Mouse (Mus musculus) 3134 (cell line): ENCODE results near the gene Uox.

Experiments
- DNase-seq: peaks from one replicate; pipeline ENCODE4 v3.0.0-alpha.2; 2011; ENCODE audit warnings: low spot score; ENCODE audit not compliant: insufficient read length; ENCODE audit errors: extremely low read depth

Gene Uox

DNA sequence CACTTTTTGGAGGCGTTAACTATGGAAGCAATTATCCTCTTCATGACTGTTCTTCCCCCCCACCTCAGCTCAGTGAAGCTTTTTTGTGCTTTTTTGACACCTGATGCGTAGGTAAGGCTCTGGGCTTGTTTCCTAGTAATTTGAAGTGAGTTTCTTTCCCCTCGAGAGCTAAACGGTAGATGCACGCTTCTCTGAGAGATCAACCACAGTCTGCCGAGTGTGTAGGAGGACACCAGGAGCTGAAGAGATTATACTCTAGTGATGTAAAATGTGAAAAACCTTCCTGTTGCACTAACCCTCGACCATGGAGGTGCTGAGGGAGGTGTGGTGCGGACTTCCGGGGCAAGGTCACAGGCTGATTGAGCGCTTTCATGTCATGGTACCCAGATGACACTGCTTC is 49.9 kb downstream of the Uox start:
- DNase-seq: no peak

DNA sequence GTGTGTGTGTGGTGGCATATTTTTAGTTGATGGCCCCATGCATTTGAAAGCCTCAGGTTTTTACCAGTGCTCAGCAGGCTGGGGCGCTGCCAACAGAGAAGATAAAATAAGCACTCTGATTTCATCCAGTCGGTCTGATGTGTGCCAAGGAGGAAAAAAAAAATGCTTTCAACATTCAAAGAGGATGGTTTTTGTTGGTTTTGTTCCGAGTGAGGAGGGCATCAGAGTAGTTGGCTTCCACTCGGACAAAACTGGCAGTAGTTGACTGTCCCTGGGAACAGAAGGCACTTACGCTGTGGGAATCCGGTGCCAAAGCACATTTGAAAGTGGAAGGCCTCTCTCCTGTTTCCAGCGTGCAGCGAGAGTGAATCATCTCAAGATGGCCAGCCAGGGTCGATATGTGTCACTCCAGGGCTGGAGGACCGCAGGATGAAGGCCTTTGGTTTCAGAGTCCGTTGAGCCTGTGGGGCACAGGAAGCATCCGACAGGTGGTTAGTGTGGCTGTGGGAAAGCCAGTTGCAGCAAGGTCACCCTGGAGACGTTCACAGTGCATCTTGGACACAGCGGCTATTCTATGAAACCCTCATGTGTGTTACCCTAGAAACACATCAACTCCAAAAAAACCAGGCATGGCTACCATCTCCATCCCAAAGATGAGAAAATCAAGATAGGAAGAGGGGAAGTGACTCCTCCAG is 50.5 kb downstream of the Uox start:
- DNase-seq: peak; percentile 15

DNA sequence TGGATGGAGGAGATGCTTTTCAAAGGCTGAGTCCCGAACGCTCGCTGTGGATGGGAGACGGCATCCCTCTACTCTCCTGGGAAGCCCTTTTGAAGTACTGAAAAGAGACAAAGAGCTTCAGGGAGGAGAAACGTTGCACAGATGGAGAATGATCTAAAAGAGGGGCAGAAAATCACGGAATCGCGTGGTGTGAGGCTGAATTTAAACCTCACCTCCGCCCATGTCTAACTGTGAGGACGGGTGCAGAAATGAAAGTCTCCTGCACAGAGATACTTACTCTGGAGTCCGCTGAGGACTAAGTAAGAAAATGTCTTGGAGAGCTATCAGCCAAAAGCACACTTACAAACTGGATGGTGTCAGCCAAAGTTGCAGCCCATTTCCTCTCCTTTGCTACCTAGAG is 51.7 kb downstream of the Uox start:
- DNase-seq: no peak

DNA sequence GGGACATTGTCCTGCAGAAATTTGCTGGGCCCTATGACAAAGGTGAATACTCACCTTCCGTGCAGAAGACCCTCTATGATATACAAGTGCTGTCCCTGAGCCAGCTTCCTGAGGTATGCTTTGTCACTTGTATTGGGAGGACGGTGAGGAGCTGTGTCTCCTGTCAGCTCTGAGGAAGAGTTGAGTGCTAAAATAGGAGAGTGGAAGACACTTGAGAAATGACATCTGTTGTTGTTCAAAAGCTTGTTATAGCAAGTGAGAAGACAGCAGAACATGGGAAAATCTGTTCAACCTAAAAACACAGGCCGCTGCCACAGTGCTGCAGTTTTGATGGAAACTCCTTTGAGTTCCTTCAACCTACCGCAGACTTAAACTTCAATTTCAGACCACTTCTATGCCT is 55.5 kb downstream of the Uox start:
- no peak for DNase-seq

DNA sequence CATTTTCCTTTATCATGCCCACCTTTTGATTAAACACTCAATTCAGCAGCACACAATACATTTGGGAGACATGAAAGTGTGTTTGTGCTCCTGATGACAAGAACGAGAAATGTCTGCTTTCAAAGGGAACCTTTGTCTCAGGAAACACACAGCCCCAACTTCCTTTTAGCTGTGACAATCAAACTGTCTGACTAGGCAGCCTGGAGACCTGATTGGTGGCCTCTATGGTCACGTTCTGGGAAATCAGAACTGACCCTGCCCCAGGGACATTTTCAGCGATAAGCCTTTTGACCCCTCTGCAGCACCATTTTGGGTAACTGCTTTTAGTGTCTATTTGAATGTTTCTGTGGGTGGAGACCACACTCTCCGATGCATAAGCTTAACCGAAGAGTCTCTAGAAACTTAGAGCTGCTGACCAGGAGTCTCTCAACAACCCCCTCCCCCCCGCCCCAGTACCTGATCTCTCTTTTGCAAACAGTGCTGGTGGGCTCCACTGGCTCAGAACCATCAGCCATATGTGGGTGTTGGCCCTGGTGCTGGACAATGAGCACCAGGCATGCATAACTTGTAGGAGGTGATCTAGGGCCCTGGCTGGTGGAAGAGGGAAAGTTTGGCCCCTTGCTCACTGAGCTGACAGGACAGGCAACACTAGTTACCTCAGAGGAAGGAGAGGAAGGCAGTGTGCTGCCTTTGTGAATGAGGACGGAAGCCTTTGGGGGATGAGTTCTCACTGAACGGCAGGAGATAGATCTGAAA is 58.2 kb downstream of the Uox start:
- no peak for DNase-seq

DNA sequence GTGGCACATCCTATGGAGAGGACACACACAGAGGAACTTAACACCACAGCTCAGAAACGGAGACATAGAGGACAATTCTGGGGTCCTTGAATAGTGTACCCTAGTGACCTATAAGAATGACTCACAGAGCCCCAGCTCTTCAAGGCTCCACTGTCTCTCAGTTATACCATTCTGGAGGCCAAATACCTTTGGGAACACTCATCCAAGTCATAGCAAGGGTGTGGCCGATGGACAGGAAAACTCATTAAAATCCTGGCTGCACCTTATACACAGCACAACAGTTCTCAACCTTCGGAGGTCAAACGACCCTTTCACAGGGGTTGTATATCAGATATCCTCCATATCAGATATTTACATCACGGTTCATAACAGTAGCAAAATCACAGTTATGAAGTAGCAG is 62.3 kb downstream of the Uox start:
- no peak for DNase-seq

DNA sequence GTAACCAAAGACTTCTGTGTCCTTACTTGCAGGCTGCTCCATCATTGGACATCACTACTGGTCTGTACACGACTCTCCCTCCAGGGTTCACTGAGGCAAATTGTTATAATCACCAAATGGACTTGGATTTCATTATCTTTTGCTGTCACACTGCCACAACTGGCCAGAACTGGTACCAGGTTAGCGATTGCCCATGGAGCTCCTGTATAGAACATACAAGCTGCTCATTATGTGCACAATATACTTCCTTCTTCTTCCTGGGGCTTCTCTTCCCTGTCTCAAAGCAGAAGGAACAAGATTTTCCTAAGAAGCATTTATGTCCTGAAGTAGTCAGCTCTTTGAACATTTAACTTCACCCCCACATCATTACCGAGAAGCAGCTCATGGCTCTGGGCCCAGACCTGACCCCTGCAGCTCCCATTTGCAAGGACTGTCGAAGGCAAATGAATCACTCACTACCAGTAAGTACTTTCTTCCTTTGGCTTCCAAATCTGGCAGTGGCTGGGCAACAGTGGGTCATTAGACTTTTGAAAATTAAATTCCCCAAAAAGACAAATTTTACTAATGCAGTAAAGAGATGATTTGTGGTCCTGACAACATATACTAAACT is 71.7 kb downstream of the Uox start:
- DNase-seq: no peak

DNA sequence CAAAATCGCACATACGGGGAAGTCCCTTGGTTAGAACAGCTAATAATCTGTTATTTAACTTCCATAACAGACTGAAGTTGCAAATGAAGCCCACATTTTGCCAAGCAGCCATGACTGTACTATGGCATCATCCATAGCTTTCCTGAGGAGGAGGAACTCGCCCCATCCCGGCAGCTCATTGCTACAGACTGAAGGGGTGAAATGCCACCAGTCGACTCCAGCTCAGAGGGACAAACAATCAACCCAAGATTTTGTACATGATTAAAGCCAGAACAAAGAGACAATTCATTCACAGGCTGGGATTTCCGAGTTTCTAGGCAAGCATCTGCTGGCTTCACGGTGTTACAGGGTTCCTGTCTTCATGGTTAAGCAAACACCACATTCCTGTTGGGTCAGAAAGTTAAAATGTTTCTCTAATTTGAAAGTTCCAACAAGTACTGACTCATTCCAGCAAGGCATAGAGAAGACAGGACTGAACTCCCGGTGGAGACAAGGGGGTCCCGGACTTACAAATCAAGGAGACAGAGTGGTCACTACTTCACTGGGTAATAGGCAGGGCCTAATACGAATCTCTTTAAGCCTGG is 79.2 kb downstream of the Uox start:
- DNase-seq: no peak

DNA sequence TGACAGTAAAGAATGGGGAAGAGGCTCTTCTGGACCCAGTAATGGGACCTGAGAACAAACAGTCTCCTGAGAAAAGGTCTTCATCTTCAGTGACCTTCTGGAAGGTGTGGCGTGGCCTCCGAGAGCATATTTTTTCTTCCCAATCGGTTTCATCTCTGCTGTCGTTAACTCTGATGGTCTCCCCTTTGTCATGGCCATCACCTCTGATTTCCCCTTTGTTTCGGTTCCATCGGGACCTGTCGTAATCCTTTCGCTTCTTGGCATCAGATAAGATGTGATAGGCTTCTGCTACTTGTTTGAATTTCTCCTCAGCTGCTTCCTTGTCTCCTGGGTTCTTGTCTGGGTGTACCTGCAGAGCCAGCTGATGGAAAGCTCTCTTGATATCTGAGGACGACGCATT is 80.5 kb downstream of the Uox start:
- no peak for DNase-seq

DNA sequence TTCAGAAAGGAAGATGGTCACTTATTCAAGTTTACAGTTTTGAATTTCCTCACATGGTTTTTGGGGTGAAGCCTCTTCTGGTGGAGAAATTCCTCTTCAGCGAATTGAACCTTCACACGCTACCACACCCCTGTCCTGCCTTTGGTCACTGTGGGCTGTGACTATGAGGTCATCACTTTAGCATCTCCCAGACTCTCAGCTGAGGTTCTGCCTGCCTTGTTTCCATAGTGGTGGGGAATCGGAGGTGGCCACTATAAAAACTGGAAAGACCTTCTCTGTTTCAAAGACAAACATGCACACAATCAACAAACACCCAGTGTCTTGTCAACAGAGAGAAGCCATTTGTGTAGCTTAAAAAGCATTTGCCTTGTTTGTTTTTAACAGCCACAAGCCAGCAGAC is 81.0 kb downstream of the Uox start, which contains the start of gene 4930503B20Rik:
4930503B20Rik (minus strand) TSS at position 101 of the 400 bp plus-strand sequence.
- no peak for DNase-seq

DNA sequence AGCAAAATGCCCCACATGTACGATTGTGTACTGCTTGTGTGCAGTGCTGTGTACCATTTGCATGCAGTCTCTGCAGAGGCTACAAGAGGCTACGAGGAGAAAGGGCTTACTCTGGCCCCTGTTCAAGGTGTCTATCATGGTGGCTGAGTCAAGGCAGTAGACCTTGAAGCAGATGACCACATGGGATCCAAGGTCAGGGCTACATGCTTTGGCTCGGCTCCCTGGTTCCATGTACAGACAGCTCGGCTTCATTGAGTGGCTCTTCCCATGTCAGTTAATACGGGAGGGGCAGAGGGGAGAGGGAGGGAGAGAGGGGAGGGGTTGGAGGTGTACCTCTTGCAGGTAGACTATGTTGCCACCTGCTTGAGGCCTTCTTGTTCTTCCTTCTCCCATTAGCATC is 82.2 kb downstream of the Uox start:
- DNase-seq: no peak

DNA sequence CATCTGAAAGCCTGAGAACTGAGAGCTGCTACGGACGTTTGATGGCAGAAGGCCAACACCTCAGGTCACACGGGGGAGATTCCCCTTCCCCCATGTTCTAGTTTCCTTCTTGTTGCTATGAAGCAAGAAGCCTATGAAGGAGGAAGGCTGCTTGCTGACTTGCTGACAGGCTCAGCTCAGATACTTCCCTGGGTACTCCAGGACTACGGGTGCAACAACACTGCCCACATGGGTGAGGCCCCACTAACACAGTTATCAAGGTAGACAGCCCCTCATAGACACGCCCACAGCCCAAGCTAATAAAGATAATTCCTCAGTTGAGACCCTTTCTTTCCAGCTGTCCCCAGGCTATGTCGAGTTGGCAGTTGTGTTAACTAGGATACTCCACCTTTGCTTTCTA is 83.5 kb downstream of the Uox start:
- no peak for DNase-seq

DNA sequence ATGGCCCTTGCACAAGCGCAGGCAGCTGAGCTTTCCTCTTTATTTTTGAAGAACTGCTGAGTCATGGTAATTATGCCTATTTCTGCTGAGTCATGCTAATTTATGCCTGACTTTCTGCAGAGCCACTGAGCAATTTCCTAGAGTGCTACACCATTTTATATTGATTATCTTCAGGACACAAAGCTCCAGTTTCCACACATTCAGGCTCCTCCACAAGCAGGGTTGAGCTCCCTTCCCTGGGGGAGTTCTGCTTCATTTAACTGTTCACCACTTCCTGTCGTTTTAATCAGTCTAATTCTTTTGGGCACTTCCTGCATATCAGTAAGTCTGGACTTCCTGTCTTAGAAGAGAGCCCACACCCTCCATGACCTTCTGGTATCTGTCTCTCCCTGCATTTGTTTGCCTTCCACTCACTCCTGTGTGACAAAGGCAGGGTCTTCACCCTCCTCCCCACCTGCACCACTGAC is 84.9 kb downstream of the Uox start:
- peak; percentile 21 for DNase-seq

DNA sequence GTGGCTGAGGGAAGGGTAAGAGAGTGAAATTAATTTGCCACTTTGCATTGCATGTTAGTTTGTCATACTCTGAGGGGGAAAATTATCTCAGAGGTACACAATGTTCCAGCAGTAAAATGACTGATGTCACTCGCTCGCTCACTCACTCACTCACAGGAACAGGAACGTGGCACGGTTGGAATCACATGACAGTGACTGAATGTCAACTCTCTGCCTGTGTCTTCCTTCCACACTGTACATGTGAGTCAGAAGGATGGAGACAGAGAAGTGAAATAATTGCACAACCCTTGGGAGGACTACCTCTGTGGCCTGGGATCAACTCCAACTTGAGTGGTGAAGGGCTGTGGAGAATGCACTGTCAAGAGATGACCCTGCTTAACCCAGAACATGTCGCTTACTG is 87.2 kb downstream of the Uox start:
- peak; percentile 14 for DNase-seq

DNA sequence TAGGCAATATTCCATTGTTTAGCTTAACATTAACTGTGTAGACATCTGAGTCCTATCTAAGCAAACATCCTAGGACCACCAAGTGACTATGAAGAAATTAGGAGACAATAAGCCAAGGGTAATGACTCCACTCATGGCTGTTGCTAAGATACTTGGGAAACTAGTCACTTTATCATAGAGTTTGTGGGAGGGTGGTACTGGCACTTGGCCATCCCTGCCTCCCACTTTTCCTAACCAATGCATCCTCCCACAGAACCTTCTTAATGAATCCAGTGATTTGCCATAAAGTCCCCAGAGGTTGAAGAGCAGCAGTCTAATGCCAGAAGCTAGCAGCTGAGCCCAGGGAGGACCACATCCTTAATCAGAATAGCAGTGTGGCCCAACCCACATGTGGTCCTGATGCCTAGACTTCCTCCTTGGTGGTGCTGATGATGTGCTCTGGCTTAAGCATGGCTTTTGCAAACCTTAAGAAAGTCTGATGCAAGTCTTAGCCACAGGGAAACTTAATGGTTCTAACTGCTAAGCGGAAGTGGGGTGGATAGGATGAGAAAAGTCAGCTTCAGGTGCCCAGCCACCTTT is 87.9 kb downstream of the Uox start:
- no peak for DNase-seq

DNA sequence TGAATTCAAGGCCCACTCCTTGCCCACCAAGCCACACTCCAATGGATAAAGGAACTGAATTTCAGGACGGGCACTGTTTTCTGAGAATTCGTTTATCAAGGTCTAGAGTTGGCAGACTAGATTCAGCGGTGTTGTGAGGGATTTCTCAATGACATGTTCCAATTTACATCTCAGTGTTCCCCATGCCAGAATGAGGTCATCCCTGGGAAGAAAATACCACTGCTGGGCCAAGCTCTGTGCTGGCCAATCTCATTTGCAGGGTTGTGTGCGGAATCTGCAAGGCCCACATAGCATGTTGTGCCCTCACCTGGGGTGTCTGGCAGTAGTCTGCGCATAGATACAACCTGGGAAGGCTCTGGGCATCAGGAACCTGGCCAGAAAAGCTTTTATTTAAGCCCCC is 89.1 kb downstream of the Uox start:
- DNase-seq: no peak

DNA sequence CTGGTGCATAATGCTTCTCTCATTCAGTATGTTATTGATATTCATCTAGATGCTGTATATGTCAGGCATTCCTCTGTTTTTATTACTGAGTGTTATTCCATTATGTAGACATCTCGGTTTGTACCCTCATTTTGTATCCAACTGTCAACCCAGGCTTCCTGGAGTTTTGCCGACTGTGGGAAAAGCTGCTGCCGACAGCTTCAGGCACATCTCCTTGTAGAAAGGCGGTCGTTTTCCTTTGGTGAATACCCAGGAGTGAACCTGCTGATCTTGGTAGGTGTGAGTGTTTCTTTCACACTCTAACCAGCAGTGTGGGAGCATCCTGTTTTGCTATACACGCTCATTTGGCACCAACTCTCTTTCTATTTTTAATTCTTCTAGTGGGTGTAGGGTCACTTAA is 90.8 kb downstream of the Uox start:
- no peak for DNase-seq

DNA sequence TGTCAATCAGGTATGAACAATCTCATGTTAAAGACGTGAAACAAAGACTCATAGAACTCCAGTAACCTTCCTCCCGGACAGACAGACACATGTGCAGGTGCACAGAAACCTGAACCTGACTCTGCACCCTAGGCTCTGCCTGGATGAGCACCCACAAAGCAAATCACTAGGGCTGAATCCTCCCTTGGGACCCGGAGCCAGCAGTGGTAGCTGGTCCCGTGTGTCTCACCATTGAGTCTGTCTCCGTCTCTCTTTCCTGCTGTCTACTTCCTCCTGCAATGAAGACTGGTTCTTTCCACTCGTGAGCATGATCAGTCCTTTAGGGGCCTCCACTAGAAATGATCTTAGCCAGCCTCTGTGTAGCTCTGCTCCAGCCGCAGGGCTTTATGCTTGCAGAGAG is 91.7 kb downstream of the Uox start:
- no peak for DNase-seq

DNA sequence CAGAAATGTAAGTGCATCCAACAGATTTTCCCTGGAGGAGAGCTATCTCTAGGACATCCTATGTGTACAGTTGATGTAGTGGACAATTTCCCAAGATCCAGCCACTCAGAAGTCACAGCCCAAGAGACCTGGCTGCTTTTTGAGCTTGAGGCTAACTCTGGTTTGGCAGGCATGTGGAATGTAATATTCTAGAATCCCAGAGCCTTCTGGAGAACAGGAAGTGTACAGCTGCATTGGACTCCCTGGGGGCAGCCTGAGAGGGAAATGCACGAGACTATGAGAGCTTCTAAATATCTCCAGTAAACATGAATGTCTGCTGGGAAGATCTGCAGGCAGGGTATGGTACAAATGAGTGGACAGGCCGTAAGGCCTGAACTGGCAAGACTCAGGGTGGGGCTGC is 100.9 kb downstream of the Uox start:
- no peak for DNase-seq

DNA sequence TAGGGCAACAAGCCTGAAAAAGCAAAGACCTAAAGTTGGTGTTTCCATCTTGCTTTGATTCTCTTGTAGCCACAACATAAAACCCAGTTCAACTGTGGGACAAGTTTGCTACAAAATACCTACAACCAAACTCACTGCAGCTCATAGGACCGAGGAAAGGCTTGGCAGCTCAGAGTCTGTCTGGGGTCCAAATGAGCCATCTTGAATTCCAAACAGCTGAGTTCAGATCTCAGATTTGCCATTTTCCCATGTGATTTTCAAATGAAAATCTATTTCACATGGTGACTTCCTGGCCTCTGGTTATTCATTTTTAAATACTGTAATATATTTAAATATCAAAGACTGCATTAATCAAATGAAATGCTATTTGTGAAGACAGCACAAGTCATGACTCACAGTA is 104.9 kb downstream of the Uox start:
- no peak for DNase-seq

DNA sequence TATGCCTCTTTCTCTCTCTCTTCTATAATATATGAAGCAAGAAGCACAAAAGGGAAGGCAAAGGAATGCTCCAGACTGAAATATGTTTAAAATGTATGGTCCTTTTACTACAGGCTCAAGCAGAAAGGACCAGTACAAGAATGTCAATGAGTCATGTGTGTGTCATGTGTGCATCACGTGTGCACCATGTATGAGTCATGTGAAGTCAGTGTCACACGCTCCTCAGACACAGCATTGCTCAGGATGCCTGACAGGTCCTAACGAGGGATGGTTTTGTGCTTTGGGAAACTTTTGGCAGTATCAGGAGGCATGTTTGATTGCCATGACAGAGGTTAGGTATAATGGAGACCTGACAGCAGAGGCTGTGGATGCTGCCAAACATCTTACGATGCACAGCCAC is 106.0 kb downstream of the Uox start:
- DNase-seq: peak; percentile 20
